Mouse (Mus musculus): Measurements from ENCODE around the gene Gm13289.

DNA sequence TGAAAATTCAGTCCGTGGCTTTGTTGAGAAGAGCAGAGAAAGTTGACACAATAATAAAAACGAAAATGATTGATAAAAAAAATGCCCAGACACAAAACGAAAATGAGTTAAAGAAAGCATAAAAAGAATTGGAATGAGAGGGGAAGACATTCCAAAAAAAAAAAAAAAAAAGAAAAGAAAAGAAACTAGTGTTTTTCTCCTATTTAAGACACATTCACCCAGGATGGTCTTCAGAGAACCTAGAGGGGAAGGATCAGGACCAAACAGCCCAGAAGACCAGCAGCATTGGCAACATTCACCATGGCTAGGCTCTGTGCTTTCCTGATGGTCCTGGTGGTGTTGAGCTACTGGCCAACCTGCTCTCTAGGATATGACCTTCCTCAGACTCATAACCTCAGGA, 39.2 kb downstream of the Gm13289 start, which contains the start of gene Ifna7:
- TF ChIP-seq POLR2A (IDR thresholded peaks at IDR 0.05; ENCODE audit: insufficient read depth, low read depth, low read length) (no peak), CTCF (IDR thresholded peaks at IDR 0.05; ENCODE audit: insufficient read depth, low read depth, low read length) (no peak)
